8 mouse cellular contexts compared by ENCODE assay signal in genomic region chr1:152386188-152386835, GRCm38 (mm10). TPM values are rescaled to one million over a fixed set of nuclear protein-coding genes. Genes with fewer than 3 reads are reported as not detected.
DNase-seq lines count a peak whose midpoint lies in the region; ATAC-seq and TF ChIP-seq lines count a peak whose summit lies in the region.

TSS of gene Tsen15 (minus strand) at chr1:152386688.

- H3K79me2 ChIP-seq in liver, adult 2 months (ENCODE audit: control insufficient read depth, insufficient read depth, low read length), result no peaks in the 10 kb centered on the region; the same call in 1 of the 2 replicates

- peak; percentile 100 for ATAC-seq in erythroid progenitor cell, adult 5-6 weeks (replicated peaks; ENCODE audit: low FRiP score, poor library complexity, severe bottlenecking)
- peak; percentile 93 for ATAC-seq in heart, embryonic 12.5 days (ENCODE audit: insufficient number of reproducible peaks, low FRiP score)
- ATAC-seq in kidney, postnatal 0 days (replicated peaks; ENCODE audit: low FRiP score, low read depth), result peak; percentile 98
- peak; percentile 85 for ATAC-seq in monocyte, adult 5-6 weeks (replicated peaks; ENCODE audit: insufficient number of reproducible peaks, low FRiP score, low TSS enrichment, poor library complexity, severe bottlenecking)

- TF ChIP-seq CTCF in kidney, postnatal 0 days (IDR thresholded peaks at IDR 0.05; ENCODE audit: low read depth), result no peak; the same call in 1 of the 2 replicates
- no peak for TF ChIP-seq CTCF in liver, adult 2 months (IDR thresholded peaks at IDR 0.05; ENCODE audit: low read depth, low read length)

- H3K27me3 ChIP-seq in heart, embryonic 12.5 days (replicated peaks), result no peaks in the 10 kb centered on the region
- no peaks in the 10 kb centered on the region for H3K27me3 ChIP-seq in kidney, postnatal 0 days (ENCODE audit: insufficient read depth, low read length)
- no peaks in the 10 kb centered on the region for H3K27me3 ChIP-seq in liver, adult 2 months (ENCODE audit: control insufficient read depth, insufficient read depth, low read length)

- TF ChIP-seq POLR2A in liver, adult 2 months (IDR thresholded peaks at IDR 0.05; ENCODE audit: extremely low read depth, insufficient read depth, low read length), result 0 out of 2 replicates have a peak, but pooled peaks have one; percentile 54

- peak within 1 kb of the TSS; percentile 78 for H3K4me3 ChIP-seq in brown adipose tissue, adult 24 weeks (ENCODE audit: insufficient read depth, low read depth, low read length)
- peak within 1 kb of the TSS; percentile 91 for H3K4me3 ChIP-seq in heart, embryonic 12.5 days
- peak within 1 kb of the TSS; percentile 88 for H3K4me3 ChIP-seq in kidney, postnatal 0 days (replicated peaks; ENCODE audit: low read depth, low read length)
- H3K4me3 ChIP-seq in liver, adult 2 months (ENCODE audit: insufficient read depth, low read depth, low read length), result peak within 1 kb of the TSS; percentile 92

- H3K4me1 ChIP-seq in brown adipose tissue, adult 24 weeks (ENCODE audit: control insufficient read depth, insufficient read depth, insufficient read length, low read length), result no peaks in the 10 kb centered on the region
- H3K4me1 ChIP-seq in heart, embryonic 12.5 days (replicated peaks), result peaks cover 2% of the 10 kb centered on the region; the same call in 1 of the 2 replicates
- H3K4me1 ChIP-seq in kidney, postnatal 0 days (replicated peaks; ENCODE audit: insufficient read depth, low read length), result 0 out of 2 replicates have a peak, but pooled peaks cover 5% of the 10 kb centered on the region
- peaks cover 1% of the 10 kb centered on the region; the same call in 1 of the 2 replicates for H3K4me1 ChIP-seq in liver, adult 2 months (ENCODE audit: control insufficient read depth, insufficient read depth, low read length)

- H3K9ac ChIP-seq in heart, embryonic 12.5 days, result peak within 1 kb of the TSS; percentile 93
- peak within 1 kb of the TSS; percentile 87 for H3K9ac ChIP-seq in kidney, postnatal 0 days (ENCODE audit: low read depth, low read length)
- peak within 1 kb of the TSS; percentile 94 for H3K9ac ChIP-seq in liver, adult 2 months (ENCODE audit: low read depth, low read length)

- no peaks in the 10 kb centered on the region for H3K9me3 ChIP-seq in heart, embryonic 12.5 days (replicated peaks)
- H3K9me3 ChIP-seq in kidney, postnatal 0 days (replicated peaks; ENCODE audit: low read length), result no peaks in the 10 kb centered on the region

- peak; percentile 84 for DNase-seq in CD4-positive, CD25-positive, alpha-beta regulatory T cell, adult 2 months (ENCODE audit: low read depth, low spot score)
- peak; percentile 89 for DNase-seq in kidney, postnatal 0 days (ENCODE audit: low spot score)
- peak; percentile 80 for DNase-seq in liver, adult 2 months (ENCODE audit: extremely low read depth, low read depth, low spot score)
- DNase-seq in spleen, postnatal 36 days (ENCODE audit: low spot score in 2 of 2), result peak; percentile 81 to 82

- H3K36me3 ChIP-seq in heart, embryonic 12.5 days, result peaks cover 11% of the 10 kb centered on the region
- peaks cover 10% of the 10 kb centered on the region; the same call in 1 of the 2 replicates for H3K36me3 ChIP-seq in kidney, postnatal 0 days (ENCODE audit: insufficient read depth, low read length)
- H3K36me3 ChIP-seq in liver, adult 2 months (ENCODE audit: control insufficient read depth, insufficient read depth, low read length), result peaks cover 2% of the 10 kb centered on the region; the same call in 1 of the 2 replicates

- under 1% methylated on average over 57 of the region's 57 CpGs for WGBS in heart, embryonic 12.5 days
- 2% methylated on average over 56 of the region's 57 CpGs for WGBS in kidney, postnatal 0 days
- WGBS in liver, adult 2 months, result under 1% methylated on average over 57 of the region's 57 CpGs

- no peak within 1 kb of the TSS for H3K27ac ChIP-seq in brown adipose tissue, adult 24 weeks (replicated peaks; ENCODE audit: low read depth, low read length)
- H3K27ac ChIP-seq in heart, embryonic 12.5 days (ENCODE audit: poor library complexity, severe bottlenecking), result no peak within 1 kb of the TSS; the same call in 1 of the 2 replicates
- peak within 1 kb of the TSS; percentile 10; the same call in 1 of the 2 replicates for H3K27ac ChIP-seq in kidney, postnatal 0 days
- H3K27ac ChIP-seq in liver, adult 2 months (replicated peaks; ENCODE audit: insufficient read depth, low read depth, low read length), result no peak within 1 kb of the TSS; the same call in 1 of the 2 replicates

- peak within 1 kb of the TSS; percentile 66 for H3K4me2 ChIP-seq in heart, embryonic 12.5 days
- peak within 1 kb of the TSS; percentile 77 for H3K4me2 ChIP-seq in kidney, postnatal 0 days (ENCODE audit: low read length)

RNA-seq across cellular contexts. Expression of gene Tsen15, which starts in this region (rescaled TPM):
- polyA plus RNA-seq in brown adipose tissue, adult 24 weeks (2012; ENCODE audit: insufficient read depth, insufficient read length, missing spikeins), result 9.6 and 14.4 TPM in 2 replicates
- total RNA-seq in erythroid progenitor cell, adult 5-6 weeks (2015; ENCODE audit: low replicate concordance), result 35.2 and 41.4 TPM in 2 replicates
- total RNA-seq in erythroid progenitor cell, adult 5-6 weeks (2017; ENCODE audit: low replicate concordance), result 16.1 and 32.6 TPM in 2 replicates
- polyA plus RNA-seq in heart, embryonic 12.5 days (2016; fragmentation: Nextera tagmentation; extraction: Ambion mirVana), result 64.2 and 64.6 TPM in 2 replicates
- polyA plus RNA-seq in kidney, postnatal 0 days (2015; fragmentation: Nextera tagmentation; extraction: Ambion mirVana), result 73.4 and 81.7 TPM in 2 replicates
- total RNA-seq in liver, adult 2 months (2014; rRNA removed), result 8.4 and 10.1 TPM in 2 replicates
- polyA plus RNA-seq in liver, adult 2 months (2012; rRNA removed), result 5.0 and 5.5 TPM in 2 replicates
- 6.7 to 18.1 TPM (median 10.7 TPM) in 3 replicates for total RNA-seq in monocyte, adult 5-6 weeks (2017)
